Mouse (Mus musculus) B cell, adult (primary cell): Measurements from ENCODE around the gene Cypt15. TPM values are rescaled to one million over a fixed set of nuclear protein-coding genes. Genes with fewer than 3 reads are reported as not detected.

ENCODE experiments used
- total RNA-seq: library from RNA; stranded (reverse); gene quantifications from 4 replicates; pipeline ENCODE4 v1.2.4, GENCODE M21; 2023; ENCODE audit not compliant: inconsistent age

Gene Cypt15
- total RNA-seq = not detected in 4 replicates

GRCm38 (mm10) chrX:39345967-39346366 lies at the start of gene Cypt15:
Gene Cypt15, plus strand, starts transcription at chrX:39346267.

